In the genomic region with DNA sequence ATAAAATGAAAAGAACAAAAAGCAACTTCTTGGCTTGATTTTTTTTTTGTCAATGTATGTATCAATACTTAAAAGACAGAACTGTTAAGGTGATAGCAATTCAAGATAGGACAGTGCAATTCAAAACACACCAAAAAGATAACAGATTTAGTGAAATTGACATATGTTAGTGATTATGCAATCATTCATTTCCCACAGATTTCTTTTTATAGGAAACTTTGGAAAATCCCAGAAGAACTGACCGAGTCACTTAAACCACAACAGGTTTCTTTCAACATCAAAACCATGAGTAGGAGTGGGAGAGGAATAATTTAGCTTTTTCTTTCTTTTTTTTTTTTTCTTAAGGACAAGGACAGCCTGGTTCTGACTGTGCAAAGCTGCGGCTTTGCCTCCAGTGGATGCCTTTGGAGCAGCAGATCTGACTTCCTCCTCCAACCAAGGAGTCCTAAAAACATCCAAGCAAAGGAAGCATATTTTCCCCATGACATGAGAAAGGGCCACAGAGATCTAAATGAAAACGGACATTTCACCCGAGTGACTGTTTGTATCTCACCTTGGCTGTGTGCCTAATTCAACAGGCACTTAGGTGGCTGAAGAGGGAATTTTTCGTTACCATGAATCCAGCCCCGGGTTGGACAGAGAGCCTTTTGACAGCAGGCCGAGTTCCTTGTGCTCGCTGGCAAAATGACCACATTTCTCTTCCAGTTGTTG, we compare ENCODE assay signal across 9 mouse cellular contexts.
DNase-seq lines count a peak whose midpoint lies in the region; ATAC-seq lines count a peak whose summit lies in the region.
"Had no signal": no experiment of that assay in that cellular context is flagged by ENCODE, and none has a peak within 500 bp of the region (broad histone marks: within the 10 kb centered on the region; RNA-seq: fewer than 3 reads in every experiment).

No protein-coding gene starts in this region.

- H3K36me3 ChIP-seq in intestine, embryonic 15.5 days, result no peaks in the 10 kb centered on the region
- H3K36me3 ChIP-seq: midbrain, embryonic 12.5 days had no signal

- no peak overlapping the region for H3K9ac ChIP-seq in intestine, embryonic 15.5 days
- H3K9ac ChIP-seq: midbrain, embryonic 12.5 days had no signal

- no peak overlapping the region for H3K4me3 ChIP-seq in intestine, embryonic 15.5 days (replicated peaks)
- H3K4me3 ChIP-seq: midbrain, embryonic 12.5 days had no signal

- H3K4me1 ChIP-seq in intestine, embryonic 15.5 days (replicated peaks), result no peaks in the 10 kb centered on the region
- H3K4me1 ChIP-seq: midbrain, embryonic 12.5 days had no signal

- H3K27ac ChIP-seq in intestine, embryonic 15.5 days, result no peak overlapping the region
- H3K27ac ChIP-seq: midbrain, embryonic 12.5 days had no signal

- no peaks in the 10 kb centered on the region for H3K27me3 ChIP-seq in intestine, embryonic 15.5 days (replicated peaks)
- H3K27me3 ChIP-seq: midbrain, embryonic 12.5 days had no signal

- ATAC-seq in intestine, embryonic 15.5 days, result no peak

- WGBS in intestine, embryonic 15.5 days, result 45% methylated on average over 8 of the region's 8 CpGs

- peak; percentile 23 for DNase-seq in adrenal gland, postnatal 10 days
- no peak for DNase-seq in adrenal gland, adult 8-10 months
- peak; percentile 4 for DNase-seq in right cerebral cortex, postnatal 25 days
- DNase-seq in right cerebral cortex, postnatal 36 days (ENCODE audit: low spot score in 2 of 2), result no peak
- peak; percentile 27 for DNase-seq in kidney, postnatal 14 days
- DNase-seq in thymus, postnatal 4 days, result no peak
- no peak for DNase-seq in thymus, postnatal 0 days (ENCODE audit: low spot score)

- H3K9me3 ChIP-seq in intestine, embryonic 15.5 days, result no peaks in the 10 kb centered on the region
- H3K9me3 ChIP-seq: midbrain, embryonic 12.5 days had no signal

- H3K4me2 ChIP-seq in intestine, embryonic 15.5 days (replicated peaks), result no peak overlapping the region
- H3K4me2 ChIP-seq: midbrain, embryonic 12.5 days had no signal

Comparison
In these comparisons a context has a peak if more than half of its experiments do, and no peak if none do; other contexts are left out.
1. DNase-seq: peak in adrenal gland, postnatal 10 days (single experiment), right cerebral cortex, postnatal 25 days (single experiment) and kidney, postnatal 14 days (single experiment); none in adrenal gland, adult 8-10 months (single experiment), right cerebral cortex, postnatal 36 days (0 of 2), thymus, postnatal 4 days (single experiment) and thymus, postnatal 0 days (single experiment).